Mouse (Mus musculus) myocyte (in vitro differentiated cells): Measurements from ENCODE around the gene Zmym6.

Source experiments
- CEBPB ChIP-seq: IDR thresholded peaks from 2 replicates; pipeline ENCODE4 v1.6.1; 2011; ENCODE audit warnings: mild to moderate bottlenecking, moderate library complexity; ENCODE audit not compliant: poor library complexity, insufficient read depth, severe bottlenecking
- E2F4 ChIP-seq: IDR thresholded peaks from one replicate; pipeline ENCODE4 v1.6.1; 2011; ENCODE audit warnings: mild to moderate bottlenecking, control low read depth, moderate library complexity; ENCODE audit not compliant: insufficient read depth
- MAX ChIP-seq: IDR thresholded peaks from one replicate; pipeline ENCODE4 v1.6.1; 2011; ENCODE audit warnings: low read depth, mild to moderate bottlenecking, control low read depth
- MYOD1 ChIP-seq, 3 experiments: IDR thresholded peaks; one replicate each; pipeline ENCODE4 v1.6.1; 2011; ENCODE audit warnings: control low read depth in 2 of 3, low read depth in 2 of 3, mild to moderate bottlenecking in 2 of 3, moderate library complexity in 1 of 3; ENCODE audit not compliant: insufficient read length in 2 of 3, control insufficient read depth in 1 of 3
- MYOG ChIP-seq, 3 experiments: IDR thresholded peaks; one replicate each; pipeline ENCODE4 v1.6.1; 2011; ENCODE audit warnings: control low read depth in 2 of 3, low read depth in 2 of 3, mild to moderate bottlenecking in 2 of 3; ENCODE audit not compliant: insufficient read length in 2 of 3, control insufficient read depth in 1 of 3, insufficient read depth in 1 of 3
- POLR2A ChIP-seq: IDR thresholded peaks from one replicate; pipeline ENCODE4 v1.6.1; 2011; ENCODE audit warnings: low read depth, mild to moderate bottlenecking, control low read depth, moderate library complexity; ENCODE audit not compliant: insufficient read length
- POLR2AphosphoS2 ChIP-seq: IDR thresholded peaks from one replicate; pipeline ENCODE4 v1.6.1; 2011; ENCODE audit warnings: low read depth, control low read depth; ENCODE audit not compliant: insufficient read length
- SRF ChIP-seq: IDR thresholded peaks from one replicate; pipeline ENCODE4 v1.6.1; 2011; ENCODE audit warnings: low read depth; ENCODE audit not compliant: control insufficient read depth, insufficient read length
- TCF12 ChIP-seq: IDR thresholded peaks from one replicate; pipeline ENCODE4 v1.6.1; 2011; ENCODE audit warnings: mild to moderate bottlenecking, control low read depth; ENCODE audit not compliant: poor library complexity, insufficient read depth, severe bottlenecking
- TCF3 ChIP-seq: IDR thresholded peaks from one replicate; pipeline ENCODE4 v1.6.1; 2011; ENCODE audit warnings: low read depth, control low read depth; ENCODE audit not compliant: insufficient read length
- USF1 ChIP-seq: IDR thresholded peaks from one replicate; pipeline ENCODE4 v1.6.1; 2011; ENCODE audit warnings: low read depth, mild to moderate bottlenecking, control low read depth, moderate library complexity

- TF ChIP-seq POLR2A (no peak), CEBPB (no peak), MAX (no peak), MYOD1 (IDR thresholded peaks at IDR 0.05; ENCODE audit: control insufficient read depth in 1 of 3, insufficient read length in 2 of 3, low read depth in 2 of 3) (no peak), POLR2AphosphoS2 (no peak), TCF12 (no peak), E2F4 (no peak), TCF3 (no peak), MYOG (IDR thresholded peaks at IDR 0.05; ENCODE audit: control insufficient read depth in 1 of 3, insufficient read depth in 1 of 3, insufficient read length in 2 of 3, low read depth in 2 of 3) (no peak), USF1 (no peak), SRF (no peak)
Measured at GRCm38 (mm10) chr4:127085761-127086160, 8.6 kb downstream of the Zmym6 start.
